8 mouse cellular contexts compared by ENCODE assay signal in genomic region chr10:98914810-98915241, GRCm38 (mm10). TPM values are rescaled to one million over a fixed set of nuclear protein-coding genes. Genes with fewer than 3 reads are reported as not detected.
DNase-seq lines count a peak whose midpoint lies in the region; ATAC-seq and TF ChIP-seq lines count a peak whose summit lies in the region.

No protein-coding gene starts in this region.

- WGBS in heart, embryonic 11.5 days (ENCODE audit: insufficient replicate concordance) = under 1% methylated on average over 27 of the region's 62 CpGs
- WGBS in kidney, embryonic 15.5 days = 0% methylated on average over 35 of the region's 62 CpGs
- under 1% methylated on average over 44 of the region's 62 CpGs for WGBS in liver, adult 2 months

- ATAC-seq in erythroblast, adult 5-6 weeks (replicated peaks; ENCODE audit: low FRiP score, poor library complexity, severe bottlenecking) = peak; percentile 90
- peak; percentile 85 for ATAC-seq in heart, embryonic 11.5 days (replicated peaks; ENCODE audit: insufficient number of reproducible peaks, low FRiP score, low TSS enrichment)
- ATAC-seq in kidney, embryonic 15.5 days (replicated peaks; ENCODE audit: low FRiP score) = peak; percentile 88
- ATAC-seq in monocyte, adult 5-6 weeks (replicated peaks; ENCODE audit: insufficient number of reproducible peaks, low FRiP score, low TSS enrichment, poor library complexity, severe bottlenecking) = peak; percentile 36

- peaks cover 36% of the 10 kb centered on the region for H3K79me2 ChIP-seq in CH12.LX (replicated peaks; ENCODE audit: control insufficient read depth, extremely low read depth, insufficient read depth, poor library complexity, severe bottlenecking)
- peaks cover 19% of the 10 kb centered on the region for H3K79me2 ChIP-seq in liver, adult 2 months (ENCODE audit: control insufficient read depth, insufficient read depth, low read length)

- no peak for TF ChIP-seq EP300 in CH12.LX (IDR thresholded peaks at IDR 0.05; ENCODE audit: low read length)

- H3K4me3 ChIP-seq in CH12.LX (replicated peaks in 1 of 3; ENCODE audit: low read depth in 2 of 3, low read length in 2 of 3, poor library complexity in 1 of 3) = peak overlapping the region; percentile 68 to 98 (median 89)
- peak overlapping the region; percentile 99 for H3K4me3 ChIP-seq in heart, embryonic 11.5 days (ENCODE audit: low read depth, low read length)
- peak overlapping the region; percentile 98 for H3K4me3 ChIP-seq in kidney, embryonic 15.5 days (replicated peaks)
- peak overlapping the region; percentile 88 for H3K4me3 ChIP-seq in liver, adult 2 months (ENCODE audit: insufficient read depth, low read depth, low read length)

- TF ChIP-seq POLR2A in CH12.LX (IDR thresholded peaks at IDR 0.05; ENCODE audit: low read depth, low read length) = peak; percentile 9; the same call in 1 of the 2 replicates
- 0 out of 2 replicates have a peak, but pooled peaks have one; percentile 50 for TF ChIP-seq POLR2A in liver, adult 2 months (IDR thresholded peaks at IDR 0.05; ENCODE audit: extremely low read depth, insufficient read depth, low read length)

- peak overlapping the region; percentile 95 for H3K9ac ChIP-seq in CH12.LX (ENCODE audit: insufficient read depth, low read depth)
- H3K9ac ChIP-seq in heart, embryonic 11.5 days (ENCODE audit: low read depth, low read length) = peak overlapping the region; percentile 98
- H3K9ac ChIP-seq in kidney, embryonic 15.5 days = peak overlapping the region; percentile 94
- peak overlapping the region; percentile 89 for H3K9ac ChIP-seq in liver, adult 2 months (ENCODE audit: low read depth, low read length)

- H3K27ac ChIP-seq in CH12.LX (ENCODE audit: insufficient read depth, low read depth) = peak overlapping the region; percentile 96
- H3K27ac ChIP-seq in heart, embryonic 11.5 days (ENCODE audit: low read depth, low read length) = peak overlapping the region; percentile 100
- peak overlapping the region; percentile 99 for H3K27ac ChIP-seq in kidney, embryonic 15.5 days
- H3K27ac ChIP-seq in liver, adult 2 months (replicated peaks; ENCODE audit: insufficient read depth, low read depth, low read length) = peak overlapping the region; percentile 85

- no peaks in the 10 kb centered on the region for H3K36me3 ChIP-seq in CH12.LX (replicated peaks in 1 of 2; ENCODE audit: control insufficient read depth in 1 of 2, insufficient read depth in 1 of 2, low read length in 1 of 2)
- no peaks in the 10 kb centered on the region for H3K36me3 ChIP-seq in heart, embryonic 11.5 days (ENCODE audit: control insufficient read depth, insufficient read depth, low read length)
- H3K36me3 ChIP-seq in kidney, embryonic 15.5 days = no peaks in the 10 kb centered on the region
- H3K36me3 ChIP-seq in liver, adult 2 months (ENCODE audit: control insufficient read depth, insufficient read depth, low read length) = no peaks in the 10 kb centered on the region

- peak; percentile 57 for DNase-seq in CH12.LX (ENCODE audit: extremely low read depth)
- DNase-seq in brain, embryonic 18.5 days (ENCODE audit: low read depth, low spot score) = peak; percentile 56
- peak; percentile 42 for DNase-seq in liver, adult 2 months (ENCODE audit: extremely low read depth, low read depth, low spot score)
- DNase-seq in spleen, postnatal 36 days (ENCODE audit: low spot score in 2 of 2) = peak; percentile 85 to 86

- no peak overlapping the region for H3K4me2 ChIP-seq in CH12.LX (ENCODE audit: insufficient read depth, low read depth, poor library complexity, severe bottlenecking)
- H3K4me2 ChIP-seq in heart, embryonic 11.5 days = peak overlapping the region; percentile 93
- H3K4me2 ChIP-seq in kidney, embryonic 15.5 days = peak overlapping the region; percentile 88

- peaks cover 2 to 22% of the 10 kb centered on the region in 2 experiments; a peak in 3 of 4 replicates for H3K4me1 ChIP-seq in CH12.LX (ENCODE audit: control insufficient read depth in 1 of 2, insufficient read depth in 2 of 2)
- H3K4me1 ChIP-seq in heart, embryonic 11.5 days (ENCODE audit: control insufficient read depth, insufficient read depth, low read length) = peaks cover 6% of the 10 kb centered on the region
- peaks cover 16% of the 10 kb centered on the region for H3K4me1 ChIP-seq in kidney, embryonic 15.5 days
- peaks cover 3% of the 10 kb centered on the region for H3K4me1 ChIP-seq in liver, adult 2 months (ENCODE audit: control insufficient read depth, insufficient read depth, low read length)

- no peaks in the 10 kb centered on the region for H3K27me3 ChIP-seq in CH12.LX (replicated peaks)
- no peaks in the 10 kb centered on the region for H3K27me3 ChIP-seq in heart, embryonic 11.5 days (ENCODE audit: control insufficient read depth, insufficient read depth, low read length)
- H3K27me3 ChIP-seq in kidney, embryonic 15.5 days = no peaks in the 10 kb centered on the region
- no peaks in the 10 kb centered on the region for H3K27me3 ChIP-seq in liver, adult 2 months (ENCODE audit: control insufficient read depth, insufficient read depth, low read length)

- H3K9me3 ChIP-seq in CH12.LX (replicated peaks; ENCODE audit: low read length) = no peaks in the 10 kb centered on the region
- H3K9me3 ChIP-seq in heart, embryonic 11.5 days (replicated peaks; ENCODE audit: control insufficient read depth, low read length) = no peaks in the 10 kb centered on the region
- no peaks in the 10 kb centered on the region for H3K9me3 ChIP-seq in kidney, embryonic 15.5 days (replicated peaks)

- TF ChIP-seq CTCF in CH12.LX (conservative IDR thresholded peaks at IDR 0.05 in 1 of 2, IDR thresholded peaks at IDR 0.05 in 1 of 2; ENCODE audit: low read depth in 2 of 2, low read length in 2 of 2) = peak in 1 of 2 experiments; percentile 4; a peak in 1 of 4 replicates
- peak; percentile 16; the same call in 1 of the 2 replicates for TF ChIP-seq CTCF in liver, adult 2 months (IDR thresholded peaks at IDR 0.05; ENCODE audit: low read depth, low read length)

- TF ChIP-seq RAD21 in CH12.LX (IDR thresholded peaks at IDR 0.05; ENCODE audit: low read depth, low read length) = no peak

- in situ Hi-C loops in CH12.LX (cut with MboI; ENCODE audit: low pct_ligation_motif_present, low pct_unique_long_range_greater_than_20kb, low sequenced_read_pairs) = loop anchor here (5.0 to 25.0 kb wide), 2 partner anchors 73 to 172 kb away; no protein-coding TSS in a partner anchor

- dilution Hi-C loops in CH12.LX (cut with MboI; ENCODE audit: extremely low pct_ligation_motif_present, extremely low pct_unique_long_range_greater_than_20kb, low sequenced_read_pairs) = no loop called here

TF ChIP-seq in CH12.LX, 34 proteins besides CTCF, POLR2A, EP300 and RAD21:
- TF ChIP-seq HCFC1 (IDR thresholded peaks at IDR 0.05; ENCODE audit: low read depth, low read length) (no peak), ZMIZ1 (IDR thresholded peaks at IDR 0.05; ENCODE audit: low read depth, low read length) (no peak; the same call in 1 of the 2 replicates), UBTF (IDR thresholded peaks at IDR 0.05; ENCODE audit: low read depth, low read length) (0 out of 2 replicates have a peak, but pooled peaks have one; percentile 60), NRF1 (IDR thresholded peaks at IDR 0.05; ENCODE audit: low read depth, low read length) (no peak), CHD2 (IDR thresholded peaks at IDR 0.05; ENCODE audit: low read length) (no peak), NELFE (IDR thresholded peaks at IDR 0.05; ENCODE audit: low read depth, low read length) (peak; percentile 42; the same call in 1 of the 2 replicates), MAX (IDR thresholded peaks at IDR 0.05; ENCODE audit: low read length) (no peak), MXI1 (IDR thresholded peaks at IDR 0.05; ENCODE audit: low read depth, low read length) (peak; percentile 22), SIN3A (IDR thresholded peaks at IDR 0.05; ENCODE audit: low read length) (peak; percentile 3; the same call in 1 of the 2 replicates)

RNA-seq across cellular contexts. Expression of gene Atp2b1, which starts 0.6 kb away (rescaled TPM):
- 29.8 and 31.7 TPM in 2 replicates for total RNA-seq in CH12.LX (2012; rRNA removed)
- total RNA-seq in CH12.LX (2014; rRNA removed) = 21.2 and 25.0 TPM in 2 replicates
- 41.7 and 49.7 TPM in 2 replicates for polyA plus RNA-seq in CH12.LX (2012; ENCODE audit: insufficient read length, low read depth)
- 11.1 and 19.4 TPM in 2 replicates for total RNA-seq in erythroblast, adult 5-6 weeks (2015; ENCODE audit: low replicate concordance)
- 20.5 and 22.9 TPM in 2 replicates for total RNA-seq in erythroblast, adult 5-6 weeks (2017; ENCODE audit: low replicate concordance)
- 94.3 and 104 TPM in 2 replicates for polyA plus RNA-seq in heart, embryonic 11.5 days (2014; fragmentation: Nextera tagmentation; extraction: Ambion mirVana)
- 155 and 168 TPM in 2 replicates for polyA plus RNA-seq in kidney, embryonic 15.5 days (2015; fragmentation: Nextera tagmentation; extraction: Ambion mirVana)
- 28.8 and 31.5 TPM in 2 replicates for total RNA-seq in liver, adult 2 months (2014; rRNA removed)
- 4.7 and 5.2 TPM in 2 replicates for polyA plus RNA-seq in liver, adult 2 months (2012; rRNA removed)
- 167 to 305 TPM (median 212 TPM) in 3 replicates for total RNA-seq in monocyte, adult 5-6 weeks (2017)

Comparison
In these comparisons a context has a peak if more than half of its experiments do, and no peak if none do; other contexts are left out.
1. Peak in every context shown above with its lines: DNase-seq, ATAC-seq, H3K4me3 ChIP-seq and H3K27ac ChIP-seq.
2. ATAC-seq: peak in every context shown above with its lines; median percentile 90 in erythroblast, adult 5-6 weeks; 88 in kidney, embryonic 15.5 days; 85 in heart, embryonic 11.5 days; 36 in monocyte, adult 5-6 weeks.